Comparison of ENCODE assay signal across 12 mouse cellular contexts in genomic region chr12:21335869-21336268, GRCm38 (mm10). TPM values are rescaled to one million over a fixed set of nuclear protein-coding genes. Genes with fewer than 3 reads are reported as not detected.
A peak's percentile ranks its signal among the peaks of the same experiment; 100 is the strongest.
DNase-seq lines count a peak whose midpoint lies in the region; ATAC-seq and TF ChIP-seq lines count a peak whose summit lies in the region.
"Had no signal": no experiment of that assay in that cellular context is flagged by ENCODE, and none has a peak within 500 bp of the region (broad histone marks: within the 10 kb centered on the region; RNA-seq: fewer than 3 reads in every experiment).

No protein-coding gene starts in this region.

- peak overlapping the region; percentile 18; the same call in 1 of the 2 replicates for H3K4me2 ChIP-seq in CH12.LX (ENCODE audit: insufficient read depth, low read depth, poor library complexity, severe bottlenecking)
- H3K4me2 ChIP-seq: limb, embryonic 15.5 days; neural tube, embryonic 13.5 days had no signal

- no peak; the same call in none of the 2 replicates for TF ChIP-seq RAD21 in CH12.LX (IDR thresholded peaks at IDR 0.05; ENCODE audit: low read depth, low read length)

- dilution Hi-C loops in CH12.LX (cut with MboI; ENCODE audit: extremely low pct_ligation_motif_present, extremely low pct_unique_long_range_greater_than_20kb, low sequenced_read_pairs), result no loop called here

- H3K9me3 ChIP-seq in CH12.LX (replicated peaks; ENCODE audit: low read length), result no peaks in the 10 kb centered on the region
- H3K9me3 ChIP-seq: limb, embryonic 15.5 days; neural tube, embryonic 13.5 days had no signal

- TF ChIP-seq EP300 in CH12.LX (IDR thresholded peaks at IDR 0.05; ENCODE audit: low read length), result peak; percentile 98

- in situ Hi-C loops in CH12.LX (cut with MboI; ENCODE audit: low pct_ligation_motif_present, low pct_unique_long_range_greater_than_20kb, low sequenced_read_pairs), result loop anchor here (5.0 kb wide), 1 partner anchor 36 kb away; the partner anchor contains the start of gene Adam17

- no peak overlapping the region for H3K9ac ChIP-seq in CH12.LX (ENCODE audit: insufficient read depth, low read depth)
- H3K9ac ChIP-seq: limb, embryonic 15.5 days; neural tube, embryonic 13.5 days had no signal

- TF ChIP-seq POLR2A in CH12.LX (IDR thresholded peaks at IDR 0.05; ENCODE audit: low read depth, low read length), result no peak; the same call in 1 of the 2 replicates
- TF ChIP-seq POLR2A in cerebellum, adult 2 months (IDR thresholded peaks at IDR 0.05; ENCODE audit: borderline replicate concordance, insufficient read depth, low read length), result no peak

- DNase-seq in heart, adult 9 months (ENCODE audit: low spot score in 2 of 2), result peak; percentile 18 to 51
- DNase-seq in heart, postnatal 10 days, result no peak
- DNase-seq in CH12.LX (ENCODE audit: extremely low read depth), result peak; percentile 96
- peak; percentile 27 to 40 for DNase-seq in layer of hippocampus, postnatal 10 days (ENCODE audit: low spot score in 2 of 2)
- DNase-seq in natural killer cell, adult 2 months (ENCODE audit: low spot score in 2 of 2), result peak; percentile 71 to 85
- no peak for DNase-seq in adrenal gland, adult (ENCODE audit: inconsistent age in 2 of 2, low spot score in 1 of 2)
- no peak for DNase-seq in cerebellum, adult 2 months
- DNase-seq: adrenal gland, postnatal 36 days; heart, postnatal 36 days had no signal

- no peaks in the 10 kb centered on the region; the same call in 1 of the 2 replicates for H3K79me2 ChIP-seq in CH12.LX (replicated peaks; ENCODE audit: control insufficient read depth, extremely low read depth, insufficient read depth, poor library complexity, severe bottlenecking)

- no peak for ATAC-seq in erythroid progenitor cell, adult 5-6 weeks (replicated peaks; ENCODE audit: low FRiP score, poor library complexity, severe bottlenecking)

- peaks cover 12 to 38% of the 10 kb centered on the region in 2 experiments for H3K4me1 ChIP-seq in CH12.LX (ENCODE audit: control insufficient read depth in 1 of 2, insufficient read depth in 2 of 2)
- no peaks in the 10 kb centered on the region for H3K4me1 ChIP-seq in cerebellum, adult 2 months (ENCODE audit: control insufficient read depth, insufficient read depth, low read length)
- H3K4me1 ChIP-seq: limb, embryonic 15.5 days; neural tube, embryonic 13.5 days had no signal

- H3K27ac ChIP-seq in CH12.LX (ENCODE audit: insufficient read depth, low read depth), result peak overlapping the region; percentile 61; the same call in 1 of the 2 replicates
- no peak overlapping the region for H3K27ac ChIP-seq in cerebellum, adult 2 months (ENCODE audit: insufficient read depth, low read length)
- H3K27ac ChIP-seq: limb, embryonic 15.5 days; neural tube, embryonic 13.5 days had no signal

- peaks cover 51 to 73% of the 10 kb centered on the region in 2 experiments for H3K36me3 ChIP-seq in CH12.LX (replicated peaks in 1 of 2; ENCODE audit: control insufficient read depth in 1 of 2, insufficient read depth in 1 of 2, low read length in 1 of 2)

- H3K4me3 ChIP-seq in CH12.LX (replicated peaks in 1 of 3; ENCODE audit: low read depth in 2 of 3, low read length in 2 of 3, poor library complexity in 1 of 3), result no peak overlapping the region
- H3K4me3 ChIP-seq in cerebellum, adult 2 months (replicated peaks; ENCODE audit: insufficient read depth, low read depth, low read length), result no peak overlapping the region
- H3K4me3 ChIP-seq: limb, embryonic 15.5 days; neural tube, embryonic 13.5 days had no signal

- TF ChIP-seq CTCF in CH12.LX (conservative IDR thresholded peaks at IDR 0.05 in 1 of 2, IDR thresholded peaks at IDR 0.05 in 1 of 2; ENCODE audit: low read depth in 2 of 2, low read length in 2 of 2), result no peak
- TF ChIP-seq CTCF in cerebellum, adult 2 months (IDR thresholded peaks at IDR 0.05; ENCODE audit: borderline replicate concordance, insufficient read depth, low read depth, low read length), result no peak

- WGBS in cerebellum, adult 2 months, result 65% methylated on average over 7 of the region's 7 CpGs

- H3K27me3 ChIP-seq in CH12.LX (replicated peaks), result no peaks in the 10 kb centered on the region
- H3K27me3 ChIP-seq in cerebellum, adult 2 months (ENCODE audit: control insufficient read depth, insufficient read depth, low read length), result no peaks in the 10 kb centered on the region
- H3K27me3 ChIP-seq: limb, embryonic 15.5 days; neural tube, embryonic 13.5 days had no signal

- intact Hi-C loops in heart, postnatal 10 days (cut with DNase I), result no loop called here

TF ChIP-seq in CH12.LX, 34 proteins besides CTCF, POLR2A, EP300 and RAD21 (continues in another document):
- TF ChIP-seq HCFC1 (IDR thresholded peaks at IDR 0.05; ENCODE audit: low read depth, low read length) (peak; percentile 31; the same call in 1 of the 2 replicates), E2F4 (IDR thresholded peaks at IDR 0.05; ENCODE audit: insufficient replicate concordance, low read depth, low read length) (peak; percentile 53; the same call in 1 of the 2 replicates), CHD2 (IDR thresholded peaks at IDR 0.05; ENCODE audit: low read length) (peak; percentile 59; the same call in 1 of the 2 replicates), MXI1 (IDR thresholded peaks at IDR 0.05; ENCODE audit: low read depth, low read length) (peak; percentile 100), IRF4 (IDR thresholded peaks at IDR 0.05; ENCODE audit: low read depth, low read length) (peak; percentile 91), USF2 (conservative IDR thresholded peaks at IDR 0.05; ENCODE audit: low read depth, low read length) (peak; percentile 53), SMC3 (IDR thresholded peaks at IDR 0.05; ENCODE audit: low read depth, low read length) (no peak; the same call in 1 of the 2 replicates), ZKSCAN1 (IDR thresholded peaks at IDR 0.05; ENCODE audit: borderline replicate concordance, low read depth, low read length) (no peak), SIN3A (IDR thresholded peaks at IDR 0.05; ENCODE audit: low read length) (peak; percentile 99), GABPA (IDR thresholded peaks at IDR 0.05; ENCODE audit: insufficient replicate concordance, low read depth, low read length) (no peak), MAX (IDR thresholded peaks at IDR 0.05; ENCODE audit: low read length) (peak; percentile 100), RCOR1 (conservative IDR thresholded peaks at IDR 0.05; ENCODE audit: low read depth, low read length) (peak; percentile 86), KAT2A (IDR thresholded peaks at IDR 0.05; ENCODE audit: insufficient replicate concordance, low read length) (0 out of 2 replicates have a peak, but pooled peaks have one; percentile 58), CHD1 (IDR thresholded peaks at IDR 0.05; ENCODE audit: low read depth, low read length) (peak; percentile 74; the same call in 1 of the 2 replicates), ETS1 (conservative IDR thresholded peaks at IDR 0.05; ENCODE audit: low read depth, low read length) (peak; percentile 85), ZMIZ1 (IDR thresholded peaks at IDR 0.05; ENCODE audit: low read depth, low read length) (no peak), MAFK (IDR thresholded peaks at IDR 0.05; ENCODE audit: insufficient replicate concordance, low read length) (0 out of 2 replicates have a peak, but pooled peaks have one; percentile 57), NRF1 (IDR thresholded peaks at IDR 0.05; ENCODE audit: low read depth, low read length) (no peak), ELF1 (IDR thresholded peaks at IDR 0.05; ENCODE audit: low read depth, low read length) (peak; percentile 59; the same call in 1 of the 2 replicates), ZNF384 (IDR thresholded peaks at IDR 0.05; ENCODE audit: low read depth, low read length) (peak; percentile 36; the same call in 1 of the 2 replicates), USF1 (IDR thresholded peaks at IDR 0.05; ENCODE audit: low read depth, low read length) (peak; percentile 55)

RNA-seq across cellular contexts. Expression of gene Iah1, which starts 19.7 kb away (rescaled TPM):
- total RNA-seq in heart, postnatal 10 days (2021), result 10 to 100 TPM; 26.7 to 28.0 TPM
- 64.8 and 126 TPM in 2 replicates for total RNA-seq in CH12.LX (2012; rRNA removed)
- total RNA-seq in CH12.LX (2014; rRNA removed), result 105 and 106 TPM in 2 replicates
- polyA plus RNA-seq in CH12.LX (2012; ENCODE audit: insufficient read length, low read depth), result 55.1 and 62.2 TPM in 2 replicates
- total RNA-seq in layer of hippocampus, postnatal 10 days (2021), result 10 to 100 TPM; 17.8 to 20.6 TPM
- total RNA-seq in erythroid progenitor cell, adult 5-6 weeks (2015; ENCODE audit: low replicate concordance), result 15.1 and 20.9 TPM in 2 replicates
- total RNA-seq in erythroid progenitor cell, adult 5-6 weeks (2017; ENCODE audit: low replicate concordance), result 9.2 and 16.3 TPM in 2 replicates
- 36.8 and 37.2 TPM in 2 replicates for polyA plus RNA-seq in cerebellum, adult 2 months (2012; rRNA removed)

RNA-seq across cellular contexts. Expression of gene Adam17, which starts 37.6 kb away (rescaled TPM):
- total RNA-seq in heart, postnatal 10 days (2021), result 10 to 100 TPM; 49.9 to 59.8 TPM
- total RNA-seq in CH12.LX (2012; rRNA removed) (47.3 and 47.5 TPM in 2 replicates), CH12.LX (2014; rRNA removed) (60.1 and 63.5 TPM in 2 replicates)
- 39.2 and 50.1 TPM in 2 replicates for polyA plus RNA-seq in CH12.LX (2012; ENCODE audit: insufficient read length, low read depth)
- 10 to 100 TPM; 21.5 to 26.4 TPM for total RNA-seq in layer of hippocampus, postnatal 10 days (2021)
- total RNA-seq in erythroid progenitor cell, adult 5-6 weeks (2015; ENCODE audit: low replicate concordance), result 10.5 and 16.8 TPM in 2 replicates
- total RNA-seq in erythroid progenitor cell, adult 5-6 weeks (2017; ENCODE audit: low replicate concordance), result 26.6 and 29.8 TPM in 2 replicates
- 19.0 and 19.4 TPM in 2 replicates for polyA plus RNA-seq in cerebellum, adult 2 months (2012; rRNA removed)

RNA-seq across cellular contexts. Expression of gene Itgb1bp1, which starts 49.8 kb away (rescaled TPM):
- total RNA-seq in heart, postnatal 10 days (2021), result 10 to 100 TPM; 39.6 to 42.4 TPM
- 37.7 and 44.1 TPM in 2 replicates for total RNA-seq in CH12.LX (2012; rRNA removed)
- total RNA-seq in CH12.LX (2014; rRNA removed), result 57.9 and 69.8 TPM in 2 replicates
- 77.5 and 83.6 TPM in 2 replicates for polyA plus RNA-seq in CH12.LX (2012; ENCODE audit: insufficient read length, low read depth)
- 10 to 100 TPM; 39.5 to 43.0 TPM for total RNA-seq in layer of hippocampus, postnatal 10 days (2021)
- total RNA-seq in erythroid progenitor cell, adult 5-6 weeks (2015; ENCODE audit: low replicate concordance), result 14.4 and 15.1 TPM in 2 replicates
- 11.8 and 15.7 TPM in 2 replicates for total RNA-seq in erythroid progenitor cell, adult 5-6 weeks (2017; ENCODE audit: low replicate concordance)
- 66.9 and 70.6 TPM in 2 replicates for polyA plus RNA-seq in cerebellum, adult 2 months (2012; rRNA removed)

RNA-seq across cellular contexts. Expression of gene Cpsf3, which starts 50.7 kb away (rescaled TPM):
- 10 to 100 TPM; 42.9 to 46.0 TPM for total RNA-seq in heart, postnatal 10 days (2021)
- total RNA-seq in CH12.LX (2012; rRNA removed) (79.8 and 89.1 TPM in 2 replicates), CH12.LX (2014; rRNA removed) (117 and 119 TPM in 2 replicates)
- 159 and 193 TPM in 2 replicates for polyA plus RNA-seq in CH12.LX (2012; ENCODE audit: insufficient read length, low read depth)
- 10 to 100 TPM; 53.1 to 56.8 TPM for total RNA-seq in layer of hippocampus, postnatal 10 days (2021)
- total RNA-seq in erythroid progenitor cell, adult 5-6 weeks (2015; ENCODE audit: low replicate concordance), result 13.7 and 68.3 TPM in 2 replicates
- 15.6 and 17.2 TPM in 2 replicates for total RNA-seq in erythroid progenitor cell, adult 5-6 weeks (2017; ENCODE audit: low replicate concordance)
- polyA plus RNA-seq in cerebellum, adult 2 months (2012; rRNA removed), result 71.4 and 76.3 TPM in 2 replicates

Comparison
In these comparisons a context has a peak if more than half of its experiments do, and no peak if none do; other contexts are left out.
1. DNase-seq: peak in heart, adult 9 months (2 of 2), CH12.LX (single experiment), layer of hippocampus, postnatal 10 days (2 of 2) and natural killer cell, adult 2 months (2 of 2); none in heart, postnatal 10 days (0 of 2), adrenal gland, adult (0 of 2) and cerebellum, adult 2 months (0 of 2).